Mouse (Mus musculus) cortical plate, adult 2 months (tissue): Measurements from ENCODE around the gene Ick.

Experiments
- CTCF ChIP-seq: fragments of 200-500 bp; IDR thresholded peaks from 2 replicates; pipeline ENCODE4 v1.5.1; 2011; ENCODE audit warnings: mild to moderate bottlenecking, control low read depth, low read length; ENCODE audit not compliant: insufficient read depth; ENCODE audit errors: extremely low read depth
- POLR2A ChIP-seq: fragments of 200-500 bp; IDR thresholded peaks from 2 replicates; pipeline ENCODE4 v1.6.1; 2011; ENCODE audit warnings: mild to moderate bottlenecking, low read length, control low read depth; ENCODE audit not compliant: insufficient read depth; ENCODE audit errors: extremely low read depth

GRCm38 (mm10) chr9:78193902-78194597, 85.1 kb downstream of the Ick start:
- TF ChIP-seq POLR2A (no peak), CTCF (peak; percentile 64; the same call in 1 of the 2 replicates)
